Mouse (Mus musculus) kidney, embryonic 14.5 days (tissue): ENCODE results near the gene Stac2. TPM values are rescaled to one million over a fixed set of nuclear protein-coding genes. Genes with fewer than 3 reads are reported as not detected.

Source experiments
- ATAC-seq: fragments of 200-750 bp; cut with Nextera tagmentation; 2 replicates; pipeline ENCODE4 v1.8.0; 2017; ENCODE audit warnings: moderate number of reproducible peaks, mild to moderate bottlenecking, moderate TSS enrichment, moderate library complexity; ENCODE audit not compliant: low FRiP score, low TSS enrichment
- H3K27ac ChIP-seq: fragments of 300-500 bp; sonication (generic); 2 replicates; pipeline ENCODE4 v1.5.1; 2014; ENCODE audit warnings: low read depth, mild to moderate bottlenecking, low read length, moderate library complexity, mixed read lengths
- H3K27me3 ChIP-seq: fragments of 300-500 bp; sonication (generic); 2 replicates; pipeline ENCODE4 v1.6.1; 2014; ENCODE audit warnings: mild to moderate bottlenecking, low read length; ENCODE audit not compliant: control insufficient read depth, insufficient read depth
- H3K36me3 ChIP-seq: fragments of 300-500 bp; sonication (generic); 2 replicates; pipeline ENCODE4 v1.6.1; 2014; ENCODE audit warnings: low read length, mixed read lengths; ENCODE audit not compliant: control insufficient read depth, insufficient read depth
- H3K4me1 ChIP-seq: fragments of 300-500 bp; sonication (generic); 2 replicates; pipeline ENCODE4 v1.6.1; 2014; ENCODE audit warnings: low read length, mixed read lengths; ENCODE audit not compliant: control insufficient read depth, insufficient read depth
- H3K4me2 ChIP-seq: fragments of 300-500 bp; sonication (generic); replicated peaks from 2 replicates; pipeline ENCODE4 v1.6.1; 2014; ENCODE audit warnings: low read depth, mild to moderate bottlenecking, low read length
- H3K4me3 ChIP-seq: fragments of 300-500 bp; sonication (generic); 2 replicates; pipeline ENCODE4 v1.5.1; 2014; ENCODE audit warnings: mild to moderate bottlenecking, low read length
- H3K9ac ChIP-seq: fragments of 300-500 bp; sonication (generic); 2 replicates; pipeline ENCODE4 v1.6.1; 2014; ENCODE audit warnings: low read depth, mild to moderate bottlenecking, low read length, moderate library complexity
- H3K9me3 ChIP-seq: fragments of 300-500 bp; sonication (generic); 2 replicates; pipeline ENCODE4 v1.6.1; 2016; ENCODE audit warnings: low read length; ENCODE audit not compliant: control insufficient read depth
- WGBS: fragments of 180-500 bp; shearing (Covaris S2); extraction: QIAGEN DNeasy Blood & Tissue Kit; methylation state at CpG from one replicate; pipeline ENCODE4 v1.1.7; 2014; 5-methylcytosine and 5-hydroxymethylcytosine counted together
- polyA plus RNA-seq: library from polyadenylated mRNA; unstranded; fragments of >200 nt; fragmentation: Nextera tagmentation; extraction: Ambion mirVana; gene quantifications from 2 replicates; pipeline ENCODE4 v1.2.1, GENCODE M21; 2014

Gene Stac2
- polyA plus RNA-seq, 1 experiment from 2014 or later = 4.1 TPM

GRCm38 (mm10) chr11:98001351-98001824 lies 51.9 kb downstream of the Stac2 start:
- H3K27me3 ChIP-seq = peaks cover 6% of the 10 kb centered on the region
- no peak overlapping the region for H3K4me2 ChIP-seq
- H3K4me1 ChIP-seq = peaks cover 10% of the 10 kb centered on the region
- ATAC-seq = no peak
- WGBS = 34% methylated on average over 11 of the region's 11 CpGs
- H3K36me3 ChIP-seq = peaks cover 15% of the 10 kb centered on the region
- no peaks in the 10 kb centered on the region for H3K9me3 ChIP-seq
- H3K4me3 ChIP-seq = no peak overlapping the region
- H3K9ac ChIP-seq = no peak overlapping the region
- no peak overlapping the region for H3K27ac ChIP-seq

- H3K36me3 ChIP-seq = peaks cover 12% of the 10 kb centered on the region; the same call in 1 of the 2 replicates
- no peaks in the 10 kb centered on the region for H3K9me3 ChIP-seq
- WGBS = 16% methylated on average over 7 of the region's 7 CpGs
- H3K27me3 ChIP-seq = peaks cover 6% of the 10 kb centered on the region
- no peak overlapping the region for H3K4me2 ChIP-seq
- H3K4me1 ChIP-seq = peaks cover 10% of the 10 kb centered on the region
- H3K4me3 ChIP-seq = no peak overlapping the region
- no peak for ATAC-seq
- H3K9ac ChIP-seq = no peak overlapping the region; the same call in 1 of the 2 replicates
- H3K27ac ChIP-seq = no peak overlapping the region
Measured at GRCm38 (mm10) chr11:98000378-98001140, 52.7 kb downstream of the Stac2 start.

DNA sequence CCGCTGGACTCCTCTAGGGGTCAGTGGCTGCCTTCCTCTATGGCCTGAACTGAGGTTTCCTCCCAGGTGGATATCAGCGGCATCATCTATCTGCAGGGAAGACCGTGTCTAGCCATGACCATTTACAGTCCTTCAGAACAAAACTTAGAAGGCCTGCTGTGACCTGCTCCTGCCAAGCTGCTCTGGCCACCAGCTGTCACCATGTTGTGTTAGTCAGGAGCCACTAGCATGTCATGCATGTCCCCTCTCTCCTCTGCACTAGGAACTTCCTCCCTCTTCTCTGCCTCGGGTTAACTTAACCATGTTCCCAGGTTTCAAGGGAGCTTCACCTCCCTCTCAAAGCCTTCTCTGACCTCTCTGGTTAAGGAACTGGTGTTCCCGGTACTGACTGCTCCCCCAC lies 53.5 kb downstream of the Stac2 start:
- H3K9me3 ChIP-seq = no peaks in the 10 kb centered on the region
- WGBS = 39% methylated on average over 5 of the region's 5 CpGs
- peaks cover 6% of the 10 kb centered on the region for H3K27me3 ChIP-seq
- peaks cover 14% of the 10 kb centered on the region for H3K4me1 ChIP-seq
- no peak for ATAC-seq
- H3K27ac ChIP-seq = no peak overlapping the region
- H3K4me2 ChIP-seq = no peak overlapping the region
- H3K36me3 ChIP-seq = peaks cover 6% of the 10 kb centered on the region; the same call in 1 of the 2 replicates
- no peak overlapping the region for H3K9ac ChIP-seq
- H3K4me3 ChIP-seq = no peak overlapping the region

- no peak for ATAC-seq
- Histone ChIP-seq H3K27ac (no peak overlapping the region), H3K9ac (no peak overlapping the region), H3K4me2 (no peak overlapping the region), H3K4me3 (no peak overlapping the region), H3K4me1 (peaks cover 14% of the 10 kb centered on the region), H3K36me3 (no peaks in the 10 kb centered on the region), H3K27me3 (peaks cover 6% of the 10 kb centered on the region), H3K9me3 (no peaks in the 10 kb centered on the region)
- 60% methylated on average over 7 of the region's 7 CpGs for WGBS
Measured at GRCm38 (mm10) chr11:97998898-97999608, 54.2 kb downstream of the Stac2 start.

DNA sequence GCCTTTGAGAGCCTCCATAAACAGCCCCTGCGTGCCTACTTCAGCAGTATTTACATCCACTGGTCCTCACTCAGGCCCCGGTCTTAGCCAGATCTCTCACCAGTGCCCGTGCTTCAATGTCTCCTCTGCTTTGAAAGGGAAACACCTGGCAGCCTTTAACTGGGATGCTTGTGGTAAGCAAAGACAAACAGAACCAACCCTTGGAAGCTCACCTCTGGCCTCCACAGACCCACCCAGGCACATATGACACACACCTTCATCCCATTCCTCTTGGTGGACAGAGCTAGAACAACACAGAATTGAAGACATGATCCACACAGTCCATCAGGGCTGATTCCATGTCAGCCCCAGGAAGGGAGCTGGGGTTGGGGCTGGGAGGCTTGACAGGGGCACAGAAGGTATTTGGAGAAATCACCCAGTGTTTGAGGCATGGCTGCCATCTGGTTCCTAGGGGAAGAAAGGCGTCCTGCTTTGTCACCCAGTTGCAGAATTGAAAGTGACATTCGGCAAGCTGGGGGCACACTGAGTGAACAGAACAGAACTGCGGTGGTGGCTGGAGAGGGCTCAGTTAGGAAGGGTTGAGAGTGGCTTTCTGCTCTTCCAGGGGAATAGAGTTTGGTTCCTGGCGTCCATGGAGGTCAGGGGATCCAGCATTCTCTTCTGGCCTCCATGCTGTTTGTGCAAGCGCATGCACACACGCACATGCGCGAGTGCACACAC lies 55.0 kb downstream of the Stac2 start:
- peaks cover 12% of the 10 kb centered on the region for H3K4me1 ChIP-seq
- H3K27ac ChIP-seq = no peak overlapping the region
- no peaks in the 10 kb centered on the region for H3K36me3 ChIP-seq
- H3K9me3 ChIP-seq = no peaks in the 10 kb centered on the region
- peaks cover 6% of the 10 kb centered on the region for H3K27me3 ChIP-seq
- WGBS = 74% methylated on average over 11 of the region's 11 CpGs
- no peak overlapping the region for H3K9ac ChIP-seq
- H3K4me2 ChIP-seq = no peak overlapping the region
- H3K4me3 ChIP-seq = no peak overlapping the region
- ATAC-seq = no peak

DNA sequence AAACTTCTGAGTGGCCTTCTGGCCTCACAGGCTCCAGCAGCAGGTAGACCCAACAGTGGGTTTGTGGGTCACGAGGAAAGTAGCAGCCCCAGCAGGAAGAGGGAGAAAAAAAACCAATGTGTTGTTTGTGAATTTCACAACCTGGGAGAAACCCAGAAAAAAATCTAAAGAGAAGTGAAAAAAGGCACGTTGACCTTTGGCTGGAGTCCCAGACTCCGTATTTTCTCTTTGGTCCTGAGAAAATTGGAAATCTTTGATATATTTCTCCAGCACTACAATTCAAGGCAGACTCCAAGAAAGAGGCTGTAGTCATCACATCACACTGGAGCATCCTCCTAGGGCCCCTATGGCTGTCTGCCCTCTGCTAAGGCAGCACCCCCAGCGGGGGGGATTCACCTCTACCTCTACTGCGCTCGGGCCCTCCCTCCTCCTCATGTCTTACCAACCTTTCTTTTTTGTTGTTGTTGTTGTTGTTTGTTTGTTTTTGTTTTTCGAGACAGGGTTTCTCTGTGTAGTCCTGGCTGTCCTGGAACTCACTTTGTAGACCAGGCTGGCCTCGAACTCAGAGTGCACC lies 55.8 kb downstream of the Stac2 start:
- 0 out of 2 replicates have a peak, but pooled peaks cover 4% of the 10 kb centered on the region for H3K4me1 ChIP-seq
- no peaks in the 10 kb centered on the region for H3K36me3 ChIP-seq
- no peaks in the 10 kb centered on the region for H3K9me3 ChIP-seq
- ATAC-seq = no peak
- H3K27ac ChIP-seq = no peak overlapping the region
- H3K4me3 ChIP-seq = no peak overlapping the region
- no peak overlapping the region for H3K9ac ChIP-seq
- WGBS = 82% methylated on average over 8 of the region's 8 CpGs
- peaks cover 6% of the 10 kb centered on the region for H3K27me3 ChIP-seq
- no peak overlapping the region for H3K4me2 ChIP-seq

DNA sequence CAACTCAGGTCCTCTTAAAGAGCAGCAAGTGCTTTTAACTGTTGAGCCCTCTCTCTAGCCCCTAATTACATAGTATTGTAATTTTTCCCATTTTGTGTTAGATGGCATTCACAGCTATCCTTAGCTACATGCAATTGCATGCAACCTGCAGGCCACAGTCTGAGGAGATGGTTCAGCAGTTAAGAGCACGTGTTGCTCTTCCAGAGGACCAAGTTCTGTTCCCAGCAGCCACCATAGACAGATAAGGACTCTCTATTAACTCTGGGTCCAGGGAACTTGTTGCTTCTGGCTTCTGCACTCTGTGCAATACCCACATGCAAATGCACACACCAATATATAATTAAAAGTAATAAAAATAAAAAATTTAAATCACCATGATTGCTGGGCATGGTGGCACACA lies 56.6 kb downstream of the Stac2 start:
- H3K4me1 ChIP-seq = 0 out of 2 replicates have a peak, but pooled peaks cover 3% of the 10 kb centered on the region
- no peak overlapping the region for H3K27ac ChIP-seq
- peaks cover 6% of the 10 kb centered on the region for H3K27me3 ChIP-seq
- H3K36me3 ChIP-seq = no peaks in the 10 kb centered on the region
- 74% methylated on average over 1 of the region's 1 CpGs for WGBS
- H3K9ac ChIP-seq = no peak overlapping the region
- no peaks in the 10 kb centered on the region for H3K9me3 ChIP-seq
- no peak overlapping the region for H3K4me2 ChIP-seq
- no peak overlapping the region for H3K4me3 ChIP-seq
- no peak for ATAC-seq

GRCm38 (mm10) chr11:97995564-97996288 lies 57.5 kb downstream of the Stac2 start, which contains the start of gene Arl5c:
TSS of gene Arl5c (minus strand) at chr11:97996181.
- no peak within 1 kb of the TSS for H3K27ac ChIP-seq
- H3K4me1 ChIP-seq = 0 out of 2 replicates have a peak, but pooled peaks cover 3% of the 10 kb centered on the region

More at GRCm38 (mm10) chr11:97995564-97996288, 57.5 kb downstream of the Stac2 start, which contains the start of gene Arl5c:
- WGBS = 2% methylated on average over 26 of the region's 26 CpGs
- peak; percentile 39 for ATAC-seq
- H3K27me3 ChIP-seq = peaks cover under 1% of the 10 kb centered on the region; the same call in 1 of the 2 replicates
- H3K4me3 ChIP-seq = peak within 1 kb of the TSS; percentile 48
- peak within 1 kb of the TSS; percentile 93 for H3K4me2 ChIP-seq
- H3K36me3 ChIP-seq = no peaks in the 10 kb centered on the region
- H3K9me3 ChIP-seq = no peaks in the 10 kb centered on the region
- H3K9ac ChIP-seq = peak within 1 kb of the TSS; percentile 47
